Mouse (Mus musculus) MEL (cell line): ENCODE results near the gene Thoc7. TPM values are rescaled to one million over a fixed set of nuclear protein-coding genes. Genes with fewer than 3 reads are reported as not detected.
A peak's percentile ranks its signal among the peaks of the same experiment; 100 is the strongest.

Source experiments
- DNase-seq: peaks from one replicate; pipeline ENCODE4 v3.0.0; 2011; ENCODE audit warnings: low read depth, low spot score
- H3K27ac ChIP-seq: 2 replicates; pipeline ENCODE4 v1.5.1; 2012; ENCODE audit warnings: low read depth, mild to moderate bottlenecking, control low read depth, low read length, moderate library complexity; ENCODE audit not compliant: control insufficient read depth
- H3K27me3 ChIP-seq, 2 experiments: fragments of 150-350 bp in 1 of 2; sonication (generic) in 1 of 2; 2 replicates each; pipeline ENCODE4 v1.6.1; 2012; ENCODE audit warnings: low read length in 2 of 2, mild to moderate bottlenecking in 2 of 2, improper control_type of control experiment in 1 of 2, moderate library complexity in 1 of 2; ENCODE audit not compliant: insufficient read depth in 2 of 2, control insufficient read depth in 1 of 2
- H3K36me3 ChIP-seq, 2 experiments: 2 replicates each; pipeline ENCODE4 v1.6.1; 2012 to 2014; ENCODE audit warnings: low read length in 2 of 2, improper control_type of control experiment in 1 of 2, inconsistent platforms in 1 of 2, mild to moderate bottlenecking in 1 of 2; ENCODE audit not compliant: insufficient read depth in 2 of 2, control insufficient read depth in 1 of 2
- H3K4me1 ChIP-seq, 2 experiments: fragments of 150-350 bp in 1 of 2; sonication (generic) in 1 of 2; 2 replicates each; pipeline ENCODE4 v1.6.1; 2012; ENCODE audit warnings: low read length in 2 of 2, improper control_type of control experiment in 1 of 2, mild to moderate bottlenecking in 1 of 2; ENCODE audit not compliant: insufficient read depth in 2 of 2, control insufficient read depth in 1 of 2
- H3K4me3 ChIP-seq, 2 experiments: fragments of 150-350 bp in 1 of 2; sonication (generic) in 1 of 2; 2 replicates each; pipeline ENCODE4 v1.5.1; 2012; ENCODE audit warnings: low read depth in 2 of 2, low read length in 2 of 2, mild to moderate bottlenecking in 2 of 2, moderate library complexity in 2 of 2, control low read depth in 1 of 2, improper control_type of control experiment in 1 of 2; ENCODE audit not compliant: control insufficient read depth in 1 of 2, insufficient read depth in 1 of 2
- H3K79me2 ChIP-seq: 2 replicates; pipeline ENCODE4 v1.6.1; 2012; ENCODE audit warnings: mild to moderate bottlenecking, low read length, moderate library complexity; ENCODE audit not compliant: control insufficient read depth, poor library complexity, insufficient read depth
- H3K9ac ChIP-seq: 2 replicates; pipeline ENCODE4 v1.6.1; 2012; ENCODE audit warnings: low read depth, mild to moderate bottlenecking, control low read depth, low read length, moderate library complexity; ENCODE audit not compliant: control insufficient read depth, poor library complexity, severe bottlenecking
- H3K9me3 ChIP-seq: fragments of 150-350 bp; sonication (generic); replicated peaks from 2 replicates; pipeline ENCODE4 v1.6.1; 2012; ENCODE audit warnings: mild to moderate bottlenecking, low read length, improper control_type of control experiment, moderate library complexity; ENCODE audit not compliant: insufficient read depth
- CTCF ChIP-seq, 3 experiments: IDR thresholded peaks in 2 of 3; conservative IDR thresholded peaks in 1 of 3; 2 replicates each; pipeline ENCODE4 v1.5.1; 2011 to 2012; ENCODE audit warnings: low read length in 3 of 3, low read depth in 2 of 3, mild to moderate bottlenecking in 2 of 3, improper control_type of control experiment in 1 of 3, inconsistent platforms in 1 of 3, mixed read lengths in 1 of 3, moderate library complexity in 1 of 3; ENCODE audit not compliant: control insufficient read depth in 1 of 3, insufficient read depth in 1 of 3, poor library complexity in 1 of 3, severe bottlenecking in 1 of 3
- ELF1 ChIP-seq: IDR thresholded peaks from 2 replicates; pipeline ENCODE4 v1.6.1; 2014; ENCODE audit warnings: low read depth, mild to moderate bottlenecking, inconsistent platforms, low read length, improper control_type of control experiment, moderate library complexity
- EP300 ChIP-seq, 2 experiments: IDR thresholded peaks; 2 replicates each; pipeline ENCODE4 v1.6.1; 2011; ENCODE audit warnings: improper control_type of control experiment in 2 of 2, low read length in 2 of 2, low read depth in 1 of 2, mild to moderate bottlenecking in 1 of 2
- GABPA ChIP-seq: IDR thresholded peaks from 2 replicates; pipeline ENCODE4 v1.6.1; 2012; ENCODE audit warnings: low read depth, mild to moderate bottlenecking, inconsistent platforms, low read length, improper control_type of control experiment, moderate library complexity
- GATA1 ChIP-seq: IDR thresholded peaks from 2 replicates; pipeline ENCODE4 v1.6.1; 2011; ENCODE audit warnings: low read depth, low read length, improper control_type of control experiment
- HCFC1 ChIP-seq: IDR thresholded peaks from 2 replicates; pipeline ENCODE4 v1.6.1; 2012; ENCODE audit warnings: low read depth, mild to moderate bottlenecking, inconsistent platforms, low read length, improper control_type of control experiment, moderate library complexity
- KAT2A ChIP-seq: conservative IDR thresholded peaks from 2 replicates; pipeline ENCODE4 v1.6.1; 2012; ENCODE audit warnings: low read depth, low read length, improper control_type of control experiment, inconsistent platforms
- MYB ChIP-seq: IDR thresholded peaks from 2 replicates; pipeline ENCODE4 v1.6.1; 2011; ENCODE audit warnings: mild to moderate bottlenecking, low read depth, low read length, improper control_type of control experiment
- MYC ChIP-seq: IDR thresholded peaks from 2 replicates; pipeline ENCODE4 v1.6.1; 2011; ENCODE audit warnings: low read depth, mild to moderate bottlenecking, low read length, improper control_type of control experiment, moderate library complexity
- NELFE ChIP-seq: IDR thresholded peaks from 2 replicates; pipeline ENCODE4 v1.6.1; 2011; ENCODE audit warnings: low read depth, low read length, improper control_type of control experiment
- POLR2AphosphoS2 ChIP-seq: IDR thresholded peaks from 2 replicates; pipeline ENCODE4 v1.6.1; 2011; ENCODE audit warnings: low read length, improper control_type of control experiment
- POLR2AphosphoS5 ChIP-seq: IDR thresholded peaks from 2 replicates; pipeline ENCODE4 v1.6.1; 2012; ENCODE audit warnings: low read depth, borderline replicate concordance, mild to moderate bottlenecking, inconsistent platforms, low read length, moderate library complexity, mixed read lengths
- RCOR1 ChIP-seq: IDR thresholded peaks from 2 replicates; pipeline ENCODE4 v1.6.1; 2012; ENCODE audit warnings: low read depth, mild to moderate bottlenecking, inconsistent platforms, low read length, improper control_type of control experiment
- TBP ChIP-seq: IDR thresholded peaks from 2 replicates; pipeline ENCODE4 v1.8.0; 2011; ENCODE audit warnings: low read depth, low read length, improper control_type of control experiment
- UBTF ChIP-seq: IDR thresholded peaks from 2 replicates; pipeline ENCODE4 v1.6.1; 2012; ENCODE audit warnings: low read depth, mild to moderate bottlenecking, inconsistent platforms, low read length, improper control_type of control experiment, moderate library complexity, borderline replicate concordance; ENCODE audit not compliant: insufficient read depth
- ZC3H11A ChIP-seq: IDR thresholded peaks from 2 replicates; pipeline ENCODE4 v1.6.1; 2012; ENCODE audit warnings: low read depth, mild to moderate bottlenecking, inconsistent platforms, low read length, improper control_type of control experiment
- ZNF384 ChIP-seq: IDR thresholded peaks from 2 replicates; pipeline ENCODE4 v1.6.1; 2012; ENCODE audit warnings: low read depth, mild to moderate bottlenecking, inconsistent platforms, low read length, improper control_type of control experiment
- polyA plus RNA-seq, 2 experiments: library from polyadenylated mRNA; stranded (reverse) in 1 of 2; unstranded in 1 of 2; fragments of >175 nt in 1 of 2; fragments of >200 nt in 1 of 2; gene quantifications; 2 replicates each; pipeline versions ENCODE4 v1.2.1 to v1.2.4; 2012; ENCODE audit warnings: low replicate concordance in 2 of 2, low read depth in 1 of 2; ENCODE audit not compliant: insufficient read length in 2 of 2, insufficient read depth in 1 of 2, missing spikeins in 1 of 2
- total RNA-seq: library from RNA; depleted of rRNA; stranded (reverse); fragments of 300-350 nt; gene quantifications from 2 replicates; pipeline ENCODE4 v1.2.3, GENCODE M21; 2012

Gene Thoc7
- total and polyA plus RNA-seq, 3 experiments, result 85.8 to 121 TPM; not detected in 1

DNA sequence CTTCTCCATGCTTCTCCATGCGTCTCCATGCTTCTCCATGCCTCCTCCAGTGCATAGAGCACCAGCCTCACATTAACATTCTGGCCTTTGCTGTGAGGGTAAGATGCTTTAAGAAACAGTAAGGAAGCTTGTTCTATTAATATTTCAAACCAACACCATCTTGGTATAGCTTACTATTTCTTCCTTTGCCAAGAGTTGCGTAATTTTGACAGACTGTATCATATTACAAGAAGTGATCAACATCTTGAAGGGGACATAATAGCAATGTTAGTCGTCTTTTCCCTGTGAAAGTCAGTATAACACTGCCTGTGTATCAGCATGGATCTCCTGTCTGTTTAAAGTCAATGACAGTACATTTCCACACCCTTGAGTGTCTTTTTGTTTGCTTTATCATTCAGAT is 29.1 kb upstream of the Thoc7 start:
- TF ChIP-seq POLR2AphosphoS2 (no peak), TBP (no peak), ZC3H11A (no peak), MYC (no peak), NELFE (no peak), EP300 (IDR thresholded peaks at IDR 0.05; ENCODE audit: low read depth in 1 of 2, low read length in 2 of 2) (no peak), POLR2AphosphoS5 (no peak), RCOR1 (no peak), HCFC1 (no peak), MYB (no peak), UBTF (no peak), ZNF384 (no peak), KAT2A (no peak), GABPA (no peak)
- Histone ChIP-seq H3K36me3 (peaks cover 0 to 2% of the 10 kb centered on the region in 2 experiments; a peak in 2 of 4 replicates), H3K9me3 (no peaks in the 10 kb centered on the region), H3K79me2 (no peaks in the 10 kb centered on the region), H3K4me3 (no peak overlapping the region), H3K4me1 (peaks cover under 1 to 2% of the 10 kb centered on the region in 2 experiments; a peak in 3 of 4 replicates), H3K27me3 (no peaks in the 10 kb centered on the region), H3K27ac (no peak overlapping the region), H3K9ac (no peak overlapping the region)
- DNase-seq, result no peak

DNA sequence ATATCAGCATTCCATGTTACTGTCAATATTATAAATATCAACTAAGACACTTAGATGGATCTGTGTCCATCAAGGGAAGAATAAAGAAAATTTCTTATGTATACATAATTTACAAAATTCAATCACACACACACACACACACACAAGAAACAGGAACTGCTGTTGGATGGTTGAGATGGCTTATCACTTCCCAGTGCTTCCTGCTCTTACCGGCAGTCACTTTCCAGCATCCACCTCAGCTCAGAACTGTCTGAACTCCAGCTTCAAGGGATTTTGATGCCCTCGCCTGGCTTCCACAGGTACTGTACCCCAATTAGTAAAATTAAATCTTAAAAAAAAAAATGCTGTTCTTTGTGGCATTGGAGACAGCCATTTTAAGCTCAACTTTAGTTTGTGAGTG is 26.7 kb upstream of the Thoc7 start:
- no peaks in the 10 kb centered on the region for H3K27me3 ChIP-seq
- no peaks in the 10 kb centered on the region for H3K9me3 ChIP-seq
- peak; percentile 60 for DNase-seq
- no peak overlapping the region for H3K27ac ChIP-seq
- no peaks in the 10 kb centered on the region for H3K79me2 ChIP-seq
- TF ChIP-seq ELF1 (peak; percentile 54; the same call in 1 of the 2 replicates), GABPA (no peak), CTCF (IDR thresholded peaks at IDR 0.05 in 2 of 3, conservative IDR thresholded peaks at IDR 0.05 in 1 of 3; ENCODE audit: control insufficient read depth in 1 of 3, insufficient read depth in 1 of 3, low read depth in 2 of 3, low read length in 3 of 3, poor library complexity in 1 of 3, severe bottlenecking in 1 of 3) (no peak), GATA1 (peak; percentile 83), RCOR1 (peak; percentile 60; the same call in 1 of the 2 replicates), EP300 (IDR thresholded peaks at IDR 0.05; ENCODE audit: low read depth in 1 of 2, low read length in 2 of 2) (peak; percentile 43 to 67; a peak in 3 of 4 replicates)
- H3K4me1 ChIP-seq, result no peaks in the 10 kb centered on the region; a peak in 1 of 4 replicates
- H3K36me3 ChIP-seq, result no peaks in the 10 kb centered on the region
- H3K9ac ChIP-seq, result no peak overlapping the region
- H3K4me3 ChIP-seq, result no peak overlapping the region
